Mouse (Mus musculus) heart, embryonic 11.5 days (tissue): Measurements from ENCODE around the gene Ddit4l. TPM values are rescaled to one million over a fixed set of nuclear protein-coding genes. Genes with fewer than 3 reads are reported as not detected.
"Not testable (repeated sequence)": the region's sequence is repeated elsewhere in the genome, so short reads cannot be mapped to it uniquely, and the experiment has no call there.

Experiments used
- ATAC-seq: fragments of 200-750 bp; cut with Nextera tagmentation; replicated peaks from 2 replicates; pipeline ENCODE4 v1.8.0; 2017; ENCODE audit warnings: moderate library complexity; ENCODE audit not compliant: insufficient number of reproducible peaks, low FRiP score, low TSS enrichment
- H3K27ac ChIP-seq: fragments of 300-500 bp; sonication (generic); 2 replicates; pipeline ENCODE4 v1.5.1; 2014; ENCODE audit warnings: mild to moderate bottlenecking, low read depth, low read length
- H3K27me3 ChIP-seq: fragments of 300-500 bp; sonication (generic); 2 replicates; pipeline ENCODE4 v1.6.1; 2014; ENCODE audit warnings: mild to moderate bottlenecking, low read length, mixed read lengths; ENCODE audit not compliant: control insufficient read depth, insufficient read depth
- H3K36me3 ChIP-seq: fragments of 300-500 bp; sonication (generic); 2 replicates; pipeline ENCODE4 v1.6.1; 2014; ENCODE audit warnings: mild to moderate bottlenecking, low read length, moderate library complexity, mixed read lengths; ENCODE audit not compliant: control insufficient read depth, insufficient read depth
- H3K4me1 ChIP-seq: fragments of 300-500 bp; sonication (generic); 2 replicates; pipeline ENCODE4 v1.6.1; 2014; ENCODE audit warnings: low read length; ENCODE audit not compliant: control insufficient read depth, insufficient read depth
- H3K4me2 ChIP-seq: fragments of 300-500 bp; sonication (generic); 2 replicates; pipeline ENCODE4 v1.6.1; 2014; ENCODE audit warnings: mild to moderate bottlenecking, moderate library complexity
- H3K4me3 ChIP-seq: fragments of 300-500 bp; sonication (generic); 2 replicates; pipeline ENCODE4 v1.5.1; 2014; ENCODE audit warnings: low read depth, low read length
- H3K9ac ChIP-seq: fragments of 300-500 bp; sonication (generic); 2 replicates; pipeline ENCODE4 v1.6.1; 2014; ENCODE audit warnings: mild to moderate bottlenecking, low read depth, low read length, moderate library complexity
- H3K9me3 ChIP-seq: fragments of 300-500 bp; sonication (generic); replicated peaks from 2 replicates; pipeline ENCODE4 v1.6.1; 2016; ENCODE audit warnings: low read length; ENCODE audit not compliant: control insufficient read depth
- WGBS: fragments of 180-500 bp; shearing (Covaris S2); extraction: QIAGEN DNeasy Blood & Tissue Kit; methylation state at CpG from one replicate; pipeline ENCODE4 v1.1.7; 2014; ENCODE audit not compliant: insufficient replicate concordance; 5-methylcytosine and 5-hydroxymethylcytosine counted together
- polyA plus RNA-seq: library from polyadenylated mRNA; unstranded; fragments of >200 nt; fragmentation: Nextera tagmentation; extraction: Ambion mirVana; gene quantifications from 2 replicates; pipeline ENCODE4 v1.2.1, GENCODE M21; 2014

Gene Ddit4l
- polyA plus RNA-seq, 1 experiment from 2014 or later, result 7.4 TPM

DNA sequence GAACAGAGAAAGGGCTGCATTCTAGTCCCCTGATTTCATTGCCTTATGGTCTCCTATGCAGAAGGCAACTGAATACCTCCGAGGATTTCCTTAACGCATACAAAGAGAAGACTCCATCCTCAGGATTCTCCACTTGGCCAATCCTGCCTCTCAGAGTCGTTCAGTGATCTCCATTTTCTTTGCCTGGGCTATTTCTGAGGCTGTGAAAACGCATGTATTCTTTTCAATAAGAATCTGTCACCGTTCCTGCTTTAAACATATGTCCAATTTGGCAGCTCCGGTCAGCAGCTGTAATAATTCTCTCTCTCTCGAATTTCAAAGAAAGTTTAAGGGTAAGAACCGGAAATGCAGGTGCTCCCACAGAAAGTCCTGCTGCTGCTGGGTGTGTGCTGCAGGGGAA lies 20.7 kb downstream of the Ddit4l start:
- no peak overlapping the region for H3K27ac ChIP-seq
- ATAC-seq, result no peak
- H3K4me3 ChIP-seq, result no peak overlapping the region
- no peaks in the 10 kb centered on the region for H3K9me3 ChIP-seq
- H3K4me1 ChIP-seq, result no peaks in the 10 kb centered on the region
- no peak overlapping the region for H3K9ac ChIP-seq
- WGBS, result 62% methylated on average over 8 of the region's 8 CpGs
- H3K4me2 ChIP-seq, result no peak overlapping the region
- no peaks in the 10 kb centered on the region for H3K36me3 ChIP-seq
- no peaks in the 10 kb centered on the region for H3K27me3 ChIP-seq

DNA sequence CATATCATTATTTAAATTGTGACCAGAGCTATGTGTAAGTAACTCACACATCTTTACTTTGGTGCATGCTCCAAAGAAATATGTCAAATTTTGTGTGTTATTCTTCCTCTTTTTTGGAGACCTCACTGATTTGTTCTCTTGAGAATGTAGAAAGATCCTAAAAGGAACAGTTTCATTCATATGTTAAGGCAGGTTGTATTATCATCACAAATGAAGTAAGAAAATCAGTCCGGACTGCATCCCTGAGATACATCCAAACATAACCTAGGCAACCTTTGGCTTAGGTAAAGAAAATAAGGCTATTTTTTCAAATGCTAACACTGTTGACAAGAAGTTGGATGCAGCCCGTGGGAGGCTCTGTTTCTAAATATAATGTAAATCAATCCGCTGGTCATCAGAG lies 21.2 kb downstream of the Ddit4l start:
- 74% methylated on average over 3 of the region's 3 CpGs for WGBS
- Histone ChIP-seq H3K9ac (no peak overlapping the region), H3K4me3 (no peak overlapping the region), H3K4me1 (no peaks in the 10 kb centered on the region), H3K4me2 (no peak overlapping the region), H3K9me3 (no peaks in the 10 kb centered on the region), H3K27ac (no peak overlapping the region), H3K27me3 (no peaks in the 10 kb centered on the region), H3K36me3 (no peaks in the 10 kb centered on the region)
- no peak for ATAC-seq

DNA sequence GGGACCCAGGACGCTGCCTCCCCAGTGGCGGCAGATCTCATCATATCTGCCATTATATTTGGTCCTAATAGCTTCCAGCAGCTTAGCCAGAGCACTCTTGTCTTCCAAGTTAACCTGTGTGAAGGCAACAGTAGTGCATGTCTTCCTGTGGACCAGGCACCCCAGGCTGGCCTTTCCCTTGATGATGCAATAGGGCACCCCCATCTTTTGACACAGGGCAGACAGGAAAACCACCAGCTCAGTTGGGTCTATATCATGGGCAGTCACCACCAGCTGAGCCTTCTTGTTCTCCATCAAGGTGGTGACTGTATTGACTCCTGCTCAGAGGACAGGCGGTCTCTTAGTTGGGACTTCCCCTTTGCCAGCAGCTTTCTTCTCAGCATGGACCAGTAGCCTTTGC lies 22.7 kb downstream of the Ddit4l start:
- Histone ChIP-seq H3K4me3 (no peak overlapping the region), H3K36me3 (no peaks in the 10 kb centered on the region), H3K9ac (no peak overlapping the region), H3K4me1 (no peaks in the 10 kb centered on the region), H3K9me3 (no peaks in the 10 kb centered on the region), H3K27ac (no peak overlapping the region), H3K4me2 (no peak overlapping the region), H3K27me3 (no peaks in the 10 kb centered on the region)
- 89% methylated on average over 3 of the region's 3 CpGs for WGBS
- no peak for ATAC-seq

DNA sequence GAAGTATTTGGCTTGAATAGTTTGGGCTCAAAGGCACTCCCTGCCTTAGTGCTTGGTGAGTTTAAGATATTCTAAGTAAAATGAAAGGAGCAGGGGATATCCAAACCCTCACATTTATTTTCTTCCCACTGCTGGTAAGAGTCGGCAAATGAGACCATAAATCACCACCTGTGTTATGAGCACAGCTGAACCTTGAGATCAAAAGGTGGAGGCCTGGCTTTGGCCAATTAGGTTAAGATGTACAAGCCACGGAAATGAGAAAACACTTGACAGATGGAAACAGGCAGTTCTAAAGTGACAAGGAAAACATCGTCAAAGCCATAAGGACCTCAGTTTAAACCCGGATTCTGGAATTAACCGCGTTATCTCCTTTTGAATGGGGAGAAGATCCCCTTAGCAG lies 23.5 kb downstream of the Ddit4l start:
- H3K27ac ChIP-seq, result no peak overlapping the region
- no peak overlapping the region for H3K9ac ChIP-seq
- H3K4me2 ChIP-seq, result no peak overlapping the region
- no peak for ATAC-seq
- H3K9me3 ChIP-seq, result no peaks in the 10 kb centered on the region
- H3K36me3 ChIP-seq, result no peaks in the 10 kb centered on the region
- H3K27me3 ChIP-seq, result no peaks in the 10 kb centered on the region
- WGBS, result 81% methylated on average over 6 of the region's 6 CpGs
- no peak overlapping the region for H3K4me3 ChIP-seq
- H3K4me1 ChIP-seq, result no peaks in the 10 kb centered on the region

- no peaks in the 10 kb centered on the region for H3K9me3 ChIP-seq
- no peak overlapping the region for H3K27ac ChIP-seq
- no peaks in the 10 kb centered on the region for H3K36me3 ChIP-seq
- no peak overlapping the region for H3K4me3 ChIP-seq
- 79% methylated on average over 12 of the region's 12 CpGs for WGBS
- ATAC-seq, result no peak
- H3K27me3 ChIP-seq, result no peaks in the 10 kb centered on the region
- no peaks in the 10 kb centered on the region for H3K4me1 ChIP-seq
- no peak overlapping the region for H3K9ac ChIP-seq
- H3K4me2 ChIP-seq, result no peak overlapping the region
Observed at GRCm38 (mm10) chr3:137647427-137648100, 26.2 kb downstream of the Ddit4l start.

DNA sequence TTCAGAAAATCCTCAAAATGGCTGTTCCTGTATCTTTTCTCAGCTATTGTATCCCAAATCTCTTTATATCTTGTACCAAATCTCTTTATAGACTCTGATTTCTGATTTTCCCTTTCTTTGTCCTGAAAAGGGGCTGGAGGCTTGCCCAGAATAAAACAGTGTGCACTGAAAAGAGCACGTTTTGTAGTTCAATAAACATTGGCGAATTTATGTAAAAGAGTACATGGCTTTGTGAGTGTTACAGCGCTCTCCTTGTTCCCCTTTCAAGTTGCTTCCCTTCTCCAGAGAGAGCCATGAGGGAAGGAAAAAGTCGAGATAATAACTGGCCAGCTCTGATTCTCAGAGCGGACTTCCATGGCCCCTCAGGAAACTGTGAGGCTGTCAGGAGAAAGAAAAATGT lies 27.7 kb downstream of the Ddit4l start:
- Histone ChIP-seq H3K36me3 (no peaks in the 10 kb centered on the region), H3K9me3 (no peaks in the 10 kb centered on the region), H3K4me1 (no peaks in the 10 kb centered on the region), H3K4me2 (no peak overlapping the region), H3K9ac (no peak overlapping the region), H3K27me3 (no peaks in the 10 kb centered on the region), H3K4me3 (no peak overlapping the region), H3K27ac (no peak overlapping the region)
- 64% methylated on average over 5 of the region's 5 CpGs for WGBS
- no peak for ATAC-seq

GRCm38 (mm10) chr3:137652853-137653252 lies 31.4 kb downstream of the Ddit4l start:
- Histone ChIP-seq H3K36me3 (no peaks in the 10 kb centered on the region), H3K4me3 (no peak overlapping the region), H3K27me3 (no peaks in the 10 kb centered on the region), H3K9me3 (no peaks in the 10 kb centered on the region), H3K9ac (no peak overlapping the region), H3K27ac (no peak overlapping the region), H3K4me1 (no peaks in the 10 kb centered on the region), H3K4me2 (no peak overlapping the region)
- 87% methylated on average over 2 of the region's 2 CpGs for WGBS
- ATAC-seq, result no peak

- WGBS, result no CpG with 5 or more reads among the region's 3 CpGs
- H3K9me3 ChIP-seq, H3K4me1 ChIP-seq, H3K4me3 ChIP-seq, ATAC-seq, H3K9ac ChIP-seq, H3K27ac ChIP-seq, H3K4me2 ChIP-seq, H3K27me3 ChIP-seq, H3K36me3 ChIP-seq: not testable (repeated sequence)
Observed at GRCm38 (mm10) chr3:137671224-137671623, 49.8 kb downstream of the Ddit4l start, which contains the start of gene Gm21962. Gene Gm21962 (plus strand): TSS chr3:137671524.
